Mouse (Mus musculus) lung, postnatal 0 days (tissue): ENCODE measurements around the gene Akap8. TPM values are rescaled to one million over a fixed set of nuclear protein-coding genes. Genes with fewer than 3 reads are reported as not detected.

Source experiments
- ATAC-seq: fragments of 200-750 bp; cut with Nextera tagmentation; 2 replicates; pipeline ENCODE4 v1.8.0; 2017; ENCODE audit warnings: moderate library complexity
- DNase-seq: peaks from one replicate; pipeline ENCODE4 v3.0.0-alpha.2; 2016; ENCODE audit warnings: low spot score
- H3K27ac ChIP-seq: fragments of 300-500 bp; sonication (generic); 2 replicates; pipeline ENCODE4 v1.5.1; 2014; ENCODE audit warnings: antibody characterized with exemption, mild to moderate bottlenecking, low read length, mixed read lengths
- H3K27me3 ChIP-seq: fragments of 300-500 bp; sonication (generic); replicated peaks from 2 replicates; pipeline ENCODE4 v1.6.1; 2014; ENCODE audit warnings: low read length, mixed read lengths; ENCODE audit not compliant: insufficient read depth
- H3K36me3 ChIP-seq: fragments of 300-500 bp; sonication (generic); 2 replicates; pipeline ENCODE4 v1.6.1; 2014; ENCODE audit warnings: low read length, mixed read lengths; ENCODE audit not compliant: insufficient read depth
- H3K4me1 ChIP-seq: fragments of 300-500 bp; sonication (generic); 2 replicates; pipeline ENCODE4 v1.6.1; 2014; ENCODE audit warnings: antibody characterized with exemption, low read depth, low read length, mixed read lengths; ENCODE audit not compliant: insufficient read depth
- H3K4me2 ChIP-seq: fragments of 300-500 bp; sonication (generic); replicated peaks from 2 replicates; pipeline ENCODE4 v1.6.1; 2014; ENCODE audit warnings: low read depth, mild to moderate bottlenecking, low read length, moderate library complexity, mixed read lengths
- H3K4me3 ChIP-seq: fragments of 300-500 bp; sonication (generic); 2 replicates; pipeline ENCODE4 v1.5.1; 2014; ENCODE audit warnings: low read depth, low read length
- H3K9ac ChIP-seq: fragments of 300-500 bp; sonication (generic); replicated peaks from 2 replicates; pipeline ENCODE4 v1.6.1; 2014; ENCODE audit warnings: low read depth, mild to moderate bottlenecking
- H3K9me3 ChIP-seq: fragments of 300-500 bp; sonication (generic); 2 replicates; pipeline ENCODE4 v1.6.1; 2016; ENCODE audit warnings: low read length, mixed read lengths
- CTCF ChIP-seq: IDR thresholded peaks from 2 replicates; pipeline ENCODE4 v1.5.1; 2016; ENCODE audit warnings: antibody characterized with exemption, mild to moderate bottlenecking
- EP300 ChIP-seq: IDR thresholded peaks from 2 replicates; pipeline ENCODE4 v1.6.1; 2016; ENCODE audit warnings: antibody characterized with exemption, mild to moderate bottlenecking, control low read depth
- WGBS: fragments of 180-500 bp; shearing (Covaris S2); extraction: QIAGEN DNeasy Blood & Tissue Kit; methylation state at CpG from one replicate; pipeline ENCODE4 v1.1.7; 2014; 5-methylcytosine and 5-hydroxymethylcytosine counted together
- polyA plus RNA-seq: library from polyadenylated mRNA; unstranded; fragments of >200 nt; fragmentation: Nextera tagmentation; extraction: Ambion mirVana; gene quantifications from 2 replicates; pipeline ENCODE4 v1.2.1, GENCODE M21; 2015

Gene Akap8
- polyA plus RNA-seq, 1 experiment from 2014 or later, result 30.2 TPM

- Histone ChIP-seq H3K27ac (no peak overlapping the region), H3K4me1 (no peaks in the 10 kb centered on the region; the same call in 1 of the 2 replicates), H3K36me3 (no peaks in the 10 kb centered on the region), H3K9me3 (no peaks in the 10 kb centered on the region), H3K27me3 (no peaks in the 10 kb centered on the region), H3K4me3 (no peak overlapping the region), H3K9ac (no peak overlapping the region), H3K4me2 (no peak overlapping the region)
- TF ChIP-seq CTCF (no peak), EP300 (no peak)
- ATAC-seq (no peak), DNase-seq (no peak)
- WGBS, result 85% methylated on average over 8 of the region's 8 CpGs
These were observed 58.0 kb downstream of the Akap8 start for GRCm38 (mm10) chr17:32262831-32263559.

DNA sequence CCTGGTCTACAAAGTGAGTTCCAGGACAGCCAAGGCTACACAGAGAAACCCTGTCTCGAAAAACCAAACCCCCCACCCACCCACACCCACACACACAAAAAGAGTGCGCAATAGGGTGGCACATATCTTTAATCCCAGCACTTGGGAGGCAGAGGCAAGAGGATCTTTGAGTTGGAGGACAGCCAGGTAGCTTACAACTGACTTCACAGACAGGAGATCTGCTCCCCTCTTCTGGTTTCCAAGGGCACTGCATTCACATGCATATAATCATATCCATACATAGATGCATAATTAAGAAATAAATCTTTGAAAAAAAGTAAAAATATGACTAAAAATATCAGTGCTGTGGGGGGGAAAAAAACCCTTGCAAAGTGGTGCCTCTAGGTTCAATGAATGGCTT is 62.2 kb downstream of the Akap8 start:
- H3K36me3 ChIP-seq, result no peaks in the 10 kb centered on the region
- no peak for DNase-seq
- H3K9me3 ChIP-seq, result no peaks in the 10 kb centered on the region
- no peaks in the 10 kb centered on the region for H3K27me3 ChIP-seq
- H3K27ac ChIP-seq, result no peak overlapping the region
- H3K4me2 ChIP-seq, result no peak overlapping the region
- H3K4me1 ChIP-seq, result no peaks in the 10 kb centered on the region
- no peak for ATAC-seq
- WGBS, result 92% methylated on average over 2 of the region's 2 CpGs
- no peak overlapping the region for H3K9ac ChIP-seq
- H3K4me3 ChIP-seq, result no peak overlapping the region
- peak; percentile 29 for TF ChIP-seq CTCF
- TF ChIP-seq EP300, result no peak

- no peaks in the 10 kb centered on the region for H3K27me3 ChIP-seq
- 64% methylated on average over 6 of the region's 6 CpGs for WGBS
- ATAC-seq (no peak), DNase-seq (no peak)
- no peak overlapping the region for H3K27ac ChIP-seq
- no peaks in the 10 kb centered on the region for H3K36me3 ChIP-seq
- no peaks in the 10 kb centered on the region; the same call in 1 of the 2 replicates for H3K4me1 ChIP-seq
- H3K9ac ChIP-seq, result no peak overlapping the region
- no peaks in the 10 kb centered on the region for H3K9me3 ChIP-seq
- H3K4me3 ChIP-seq, result no peak overlapping the region
- TF ChIP-seq CTCF, result no peak
- no peak for TF ChIP-seq EP300
- no peak overlapping the region for H3K4me2 ChIP-seq
These were observed 63.1 kb downstream of the Akap8 start for GRCm38 (mm10) chr17:32257944-32258343.

DNA sequence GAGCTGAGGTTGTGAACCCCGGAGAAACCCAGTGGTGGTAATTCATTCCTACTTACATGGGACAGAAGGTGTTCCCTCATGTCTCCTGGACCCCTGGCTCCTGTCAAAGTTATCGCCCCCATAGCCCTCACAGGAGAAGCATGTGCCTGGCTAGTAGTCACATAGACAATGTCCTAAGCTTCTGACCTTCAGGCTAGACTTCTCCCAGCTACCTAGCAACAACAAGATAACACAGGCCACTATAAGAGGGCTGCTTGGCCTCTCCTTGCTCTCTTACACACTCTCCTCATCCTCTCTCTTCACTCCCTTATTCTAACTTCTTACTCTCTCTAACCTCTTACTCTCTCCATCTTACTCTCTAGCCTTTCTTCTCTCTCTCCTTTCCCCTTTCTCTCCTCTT is 63.6 kb downstream of the Akap8 start:
- 95% methylated on average over 2 of the region's 2 CpGs for WGBS
- ATAC-seq, result no peak

GRCm38 (mm10) chr17:32256896-32257295 is 64.1 kb downstream of the Akap8 start:
- Histone ChIP-seq H3K4me1 (no peaks in the 10 kb centered on the region; the same call in 1 of the 2 replicates), H3K9me3 (no peaks in the 10 kb centered on the region), H3K9ac (no peak overlapping the region), H3K27me3 (no peaks in the 10 kb centered on the region), H3K36me3 (no peaks in the 10 kb centered on the region), H3K27ac (no peak overlapping the region), H3K4me2 (no peak overlapping the region), H3K4me3 (no peak overlapping the region)
- TF ChIP-seq CTCF (no peak), EP300 (no peak)
- DNase-seq (no peak), ATAC-seq (no peak)
- WGBS, result 69% methylated on average over 2 of the region's 2 CpGs

More for the DNA sequence above, 63.6 kb downstream of the Akap8 start:
- Histone ChIP-seq H3K36me3 (no peaks in the 10 kb centered on the region), H3K27ac (no peak overlapping the region), H3K4me2 (no peak overlapping the region), H3K4me3 (no peak overlapping the region), H3K4me1 (no peaks in the 10 kb centered on the region; the same call in 1 of the 2 replicates), H3K9me3 (no peaks in the 10 kb centered on the region), H3K9ac (no peak overlapping the region), H3K27me3 (no peaks in the 10 kb centered on the region)
- no peak for DNase-seq
- TF ChIP-seq CTCF, result no peak

Other genes starting within 250 kb of the Akap8 start
- 8.3 and 9.7 TPM in 2 replicates for gene Notch3, start 154.4 kb downstream of the Akap8 start, polyA plus RNA-seq
- gene Ephx3, start 131.7 kb downstream of the Akap8 start, polyA plus RNA-seq, result 0.23 and 0.36 TPM in 2 replicates
- 33.3 and 37.3 TPM in 2 replicates for gene Brd4, start 36.5 kb downstream of the Akap8 start, polyA plus RNA-seq
- 59.9 and 66.3 TPM in 2 replicates for gene Akap8l, start 29.4 kb upstream of the Akap8 start, polyA plus RNA-seq
- 12.1 and 12.8 TPM in 2 replicates for gene Wiz, start 68.2 kb upstream of the Akap8 start, polyA plus RNA-seq
- 0.79 and 1.2 TPM in 2 replicates for gene Rasal3, start 82.3 kb upstream of the Akap8 start, polyA plus RNA-seq
- 0.05 TPM in 1 of 2 replicates, not detected in the other for gene Pglyrp2, start 102.9 kb upstream of the Akap8 start, polyA plus RNA-seq
- 3.2 and 4.9 TPM in 2 replicates for gene Cyp4f39, start 131.5 kb upstream of the Akap8 start, polyA plus RNA-seq
- gene Cyp4f17, start 184.8 kb upstream of the Akap8 start, polyA plus RNA-seq, result 5.0 and 5.2 TPM in 2 replicates
- gene Cyp4f16, start 215.3 kb upstream of the Akap8 start, polyA plus RNA-seq, result 19.5 and 19.7 TPM in 2 replicates